Mouse (Mus musculus) liver, embryonic 14.5 days (tissue): Measurements from ENCODE around the gene Rpl37. TPM values are rescaled to one million over a fixed set of nuclear protein-coding genes. Genes with fewer than 3 reads are reported as not detected.
A peak's percentile ranks its signal among the peaks of the same experiment; 100 is the strongest.

ENCODE experiments used
- ATAC-seq: fragments of 200-750 bp; cut with Nextera tagmentation; 2 replicates; pipeline ENCODE4 v1.8.0; 2017; ENCODE audit warnings: moderate number of reproducible peaks, mild to moderate bottlenecking, moderate library complexity; ENCODE audit not compliant: insufficient read depth
- DNase-seq, 3 experiments: peaks; one replicate each; pipeline ENCODE4 v3.0.0-alpha.2; 2012 to 2013; ENCODE audit warnings: low read depth in 3 of 3, low spot score in 3 of 3
- H3K27ac ChIP-seq: fragments of 300-500 bp; sonication (generic); 2 replicates; pipeline ENCODE4 v1.5.1; 2014; ENCODE audit warnings: moderate library complexity, mild to moderate bottlenecking, control low read depth, inconsistent platforms
- H3K27me3 ChIP-seq: fragments of 300-500 bp; sonication (generic); 2 replicates; pipeline ENCODE4 v1.6.1; 2014; ENCODE audit warnings: mild to moderate bottlenecking, low read length, moderate library complexity; ENCODE audit not compliant: control insufficient read depth, insufficient read depth
- H3K36me3 ChIP-seq: fragments of 300-500 bp; sonication (generic); replicated peaks from 2 replicates; pipeline ENCODE4 v1.6.1; 2014; ENCODE audit warnings: low read depth; ENCODE audit not compliant: control insufficient read depth, insufficient read depth
- H3K4me1 ChIP-seq, 2 experiments: fragments of 200-500 bp in 1 of 2; fragments of 300-500 bp in 1 of 2; sonication (generic) in 1 of 2; replicated peaks; 2 replicates each; pipeline ENCODE4 v1.6.1; 2012 to 2014; ENCODE audit warnings: antibody characterized with exemption in 1 of 2, inconsistent platforms in 1 of 2, low read length in 1 of 2; ENCODE audit not compliant: control insufficient read depth in 2 of 2, insufficient read depth in 2 of 2
- H3K4me2 ChIP-seq: fragments of 300-500 bp; sonication (generic); 2 replicates; pipeline ENCODE4 v1.6.1; 2014; ENCODE audit warnings: low read depth, mild to moderate bottlenecking, control low read depth, moderate library complexity
- H3K4me3 ChIP-seq, 2 experiments: fragments of 200-500 bp in 1 of 2; fragments of 300-500 bp in 1 of 2; sonication (generic) in 1 of 2; 2 replicates each; pipeline ENCODE4 v1.5.1; 2012 to 2014; ENCODE audit warnings: low read depth in 2 of 2, low read length in 2 of 2, mild to moderate bottlenecking in 2 of 2, control low read depth in 1 of 2, inconsistent platforms in 1 of 2, moderate library complexity in 1 of 2; ENCODE audit not compliant: insufficient read depth in 1 of 2
- H3K9ac ChIP-seq: fragments of 300-500 bp; sonication (generic); replicated peaks from 2 replicates; pipeline ENCODE4 v1.6.1; 2014; ENCODE audit warnings: mild to moderate bottlenecking, control low read depth, moderate library complexity
- H3K9me3 ChIP-seq: fragments of 300-500 bp; sonication (generic); 2 replicates; pipeline ENCODE4 v1.6.1; 2016; ENCODE audit warnings: low read length, mixed read lengths; ENCODE audit not compliant: control insufficient read depth
- CTCF ChIP-seq: IDR thresholded peaks from 2 replicates; pipeline ENCODE4 v1.5.1; 2016; ENCODE audit warnings: antibody characterized with exemption, low read depth, control low read depth
- EP300 ChIP-seq: IDR thresholded peaks from 2 replicates; pipeline ENCODE4 v1.6.1; 2016; ENCODE audit warnings: antibody characterized with exemption, low read depth
- WGBS: fragments of 180-500 bp; shearing (Covaris S2); extraction: QIAGEN DNeasy Blood & Tissue Kit; methylation state at CpG from one replicate; pipeline ENCODE4 v1.1.7; 2014; ENCODE audit not compliant: insufficient replicate concordance; 5-methylcytosine and 5-hydroxymethylcytosine counted together
- polyA plus RNA-seq, 2 experiments: library from polyadenylated mRNA; depleted of rRNA in 1 of 2; stranded (reverse) in 1 of 2; unstranded in 1 of 2; fragments of >200 nt; fragmentation: Nextera tagmentation in 1 of 2; extraction: Ambion mirVana in 1 of 2; gene quantifications; 2 replicates each; pipeline versions ENCODE4 v1.2.1 to v1.2.3; 2012 to 2014

Gene Rpl37
- polyA plus RNA-seq, 2 experiments: 570 to 884 TPM

DNA sequence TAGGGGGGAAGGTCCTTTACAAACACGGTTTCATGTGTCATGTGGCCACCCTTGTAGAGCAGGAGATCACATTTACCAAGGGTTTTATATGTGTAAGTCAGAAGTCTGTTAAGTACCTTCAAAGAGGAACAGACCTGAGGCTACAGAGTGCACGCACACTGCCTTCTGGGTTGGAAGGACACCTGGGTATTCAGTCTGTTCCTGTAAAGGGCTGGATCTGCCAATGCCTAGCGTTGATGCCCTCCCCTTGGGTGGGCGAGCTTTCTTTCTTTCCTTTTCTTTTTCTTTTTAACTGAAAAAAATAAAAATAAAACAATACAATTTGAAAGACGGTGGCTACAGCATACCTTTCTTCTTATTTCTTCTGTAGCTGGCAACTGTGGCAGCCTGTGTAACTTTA, 38.6 kb downstream of the Rpl37 start:
- Histone ChIP-seq H3K36me3 (no peaks in the 10 kb centered on the region), H3K9ac (no peak overlapping the region), H3K27ac (no peak overlapping the region; the same call in 1 of the 2 replicates), H3K4me3 (no peak overlapping the region), H3K4me1 (peaks cover 9 to 24% of the 10 kb centered on the region in 2 experiments), H3K4me2 (peak overlapping the region; percentile 34), H3K27me3 (no peaks in the 10 kb centered on the region), H3K9me3 (no peaks in the 10 kb centered on the region)
- no peak for ATAC-seq
- no peak for DNase-seq
- 68% methylated on average over 5 of the region's 5 CpGs for WGBS
- TF ChIP-seq CTCF (no peak), EP300 (no peak)

DNA sequence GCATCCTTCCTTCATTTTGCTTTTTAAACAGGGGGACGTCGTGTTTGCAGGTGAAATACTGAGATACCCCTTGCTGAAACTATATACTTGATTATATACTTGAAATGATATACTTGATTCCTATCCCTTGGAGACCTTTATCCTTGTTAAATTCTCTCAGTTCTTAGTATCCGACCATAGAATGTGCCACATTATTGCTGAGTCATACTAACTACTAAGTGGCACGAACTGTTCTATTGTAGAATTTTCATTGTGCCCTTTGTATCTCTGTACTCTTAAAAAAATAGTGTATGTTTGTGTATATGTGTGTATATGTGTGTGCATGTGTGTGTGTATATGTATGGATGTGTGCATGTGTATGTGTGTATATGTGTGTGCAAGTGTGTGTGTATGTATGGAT, 39.9 kb downstream of the Rpl37 start:
- 45% methylated on average over 4 of the region's 4 CpGs for WGBS

DNA sequence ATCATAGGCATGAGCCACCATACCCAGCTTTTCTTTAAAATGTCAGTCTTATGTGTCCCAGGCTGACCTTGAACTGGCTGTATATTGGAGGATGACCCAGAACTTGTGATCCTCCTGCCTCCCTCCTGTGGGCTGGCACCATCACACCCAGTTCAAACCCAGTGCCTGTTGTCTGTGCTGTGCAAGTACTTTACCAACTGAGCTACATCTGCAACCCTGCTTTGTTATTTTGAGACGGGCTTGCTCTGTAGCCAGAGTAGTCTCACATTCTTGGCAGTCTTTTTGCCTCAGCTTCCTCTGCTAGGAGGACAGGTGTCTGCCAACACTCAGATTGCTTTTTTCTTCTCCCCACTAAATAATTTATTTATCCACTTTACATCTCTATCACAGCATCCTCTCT, 40.9 kb downstream of the Rpl37 start:
- ATAC-seq (no peak), DNase-seq (no peak)
- peaks cover 9 to 23% of the 10 kb centered on the region in 2 experiments for H3K4me1 ChIP-seq
- H3K27ac ChIP-seq: no peak overlapping the region
- no peak overlapping the region for H3K4me2 ChIP-seq
- H3K9me3 ChIP-seq: no peaks in the 10 kb centered on the region
- no peak overlapping the region for H3K4me3 ChIP-seq
- H3K9ac ChIP-seq: no peak overlapping the region
- peaks cover 6% of the 10 kb centered on the region for H3K36me3 ChIP-seq
- H3K27me3 ChIP-seq: no peaks in the 10 kb centered on the region
- 45% methylated on average over 1 of the region's 1 CpGs for WGBS
- TF ChIP-seq EP300 (no peak), CTCF (no peak)

More for the DNA sequence above, 39.9 kb downstream of the Rpl37 start:
- peaks cover 9 to 24% of the 10 kb centered on the region in 2 experiments for H3K4me1 ChIP-seq
- no peak overlapping the region for H3K9ac ChIP-seq
- TF ChIP-seq CTCF: no peak
- TF ChIP-seq EP300: no peak
- no peak overlapping the region for H3K27ac ChIP-seq
- H3K27me3 ChIP-seq: no peaks in the 10 kb centered on the region
- ATAC-seq (peak; percentile 16; the same call in 1 of the 2 replicates), DNase-seq (no peak)
- H3K4me3 ChIP-seq: no peak overlapping the region
- peaks cover 5% of the 10 kb centered on the region for H3K36me3 ChIP-seq
- H3K9me3 ChIP-seq: no peaks in the 10 kb centered on the region
- no peak overlapping the region for H3K4me2 ChIP-seq

DNA sequence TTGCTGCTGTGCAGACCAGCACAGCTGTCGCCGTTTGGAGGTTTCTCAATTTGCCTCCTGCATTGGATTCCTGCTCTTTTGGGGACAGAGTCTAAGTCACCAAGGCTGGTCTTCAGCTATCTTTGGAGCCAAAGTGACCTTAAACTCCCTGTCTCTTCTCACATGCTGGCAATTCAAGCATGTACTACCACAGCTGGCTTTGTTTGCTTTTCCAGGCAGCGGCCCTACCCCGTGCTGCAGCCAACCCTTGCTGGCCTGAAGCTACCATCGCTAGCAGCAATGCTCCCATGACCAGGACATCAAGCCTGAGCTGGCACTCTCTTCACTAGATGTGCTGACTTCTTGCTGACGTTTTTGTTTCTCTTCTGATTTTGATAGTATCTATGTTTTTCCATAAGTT, 42.4 kb downstream of the Rpl37 start:
- 72% methylated on average over 6 of the region's 6 CpGs for WGBS

DNA sequence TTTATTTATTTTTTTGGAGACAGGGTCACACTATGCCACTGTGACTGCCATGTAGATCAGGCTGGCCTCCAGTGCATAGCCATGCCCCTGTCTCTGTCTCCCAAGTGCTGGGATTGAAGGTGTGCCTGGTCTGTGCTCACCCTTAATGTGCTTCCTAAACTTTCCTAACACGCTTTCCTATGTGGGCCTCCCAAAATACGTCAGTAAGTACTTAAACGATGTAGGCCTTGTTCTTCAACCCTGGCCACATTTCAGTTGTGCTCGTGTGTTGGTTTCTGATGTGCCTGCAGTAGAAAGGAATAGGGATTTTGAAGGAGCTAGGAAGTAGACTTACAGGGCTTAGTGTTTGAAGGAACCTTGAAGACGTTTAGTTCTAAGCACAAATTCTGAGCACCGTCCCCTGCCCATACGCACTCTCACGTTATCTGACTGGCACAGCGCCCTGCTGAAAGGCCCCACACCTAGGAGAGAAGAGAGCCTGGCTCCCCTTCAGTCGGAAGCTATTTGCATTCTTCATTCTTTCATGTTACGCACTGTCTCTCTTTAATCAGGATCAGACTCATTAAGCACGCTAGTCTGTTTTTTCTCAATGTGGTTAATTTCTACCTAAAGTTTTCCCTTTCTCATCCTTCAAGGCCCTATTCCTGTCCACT, 48.8 kb downstream of the Rpl37 start:
- no peak overlapping the region for H3K9ac ChIP-seq
- H3K27ac ChIP-seq: no peak overlapping the region
- H3K9me3 ChIP-seq: no peaks in the 10 kb centered on the region
- ATAC-seq: no peak
- TF ChIP-seq CTCF (no peak), EP300 (no peak)
- no peak for DNase-seq
- H3K36me3 ChIP-seq: peaks cover 51% of the 10 kb centered on the region
- H3K4me2 ChIP-seq: no peak overlapping the region
- H3K4me1 ChIP-seq: no peaks in the 10 kb centered on the region
- H3K27me3 ChIP-seq: no peaks in the 10 kb centered on the region
- WGBS: 78% methylated on average over 12 of the region's 12 CpGs
- H3K4me3 ChIP-seq: no peak overlapping the region

More for the DNA sequence above, 42.4 kb downstream of the Rpl37 start:
- Histone ChIP-seq H3K27ac (no peak overlapping the region), H3K4me3 (no peak overlapping the region), H3K9ac (no peak overlapping the region), H3K36me3 (peaks cover 15% of the 10 kb centered on the region), H3K4me2 (no peak overlapping the region), H3K4me1 (peaks cover 9 to 23% of the 10 kb centered on the region in 2 experiments), H3K27me3 (no peaks in the 10 kb centered on the region), H3K9me3 (no peaks in the 10 kb centered on the region)
- no peak for ATAC-seq
- DNase-seq: no peak
- TF ChIP-seq CTCF (no peak), EP300 (no peak)

Other genes starting within 250 kb of the Rpl37 start
- not detected in 2 replicates for gene Mroh2b, start 217.9 kb upstream of the Rpl37 start, polyA plus RNA-seq (2012; rRNA removed)
- not detected in 2 replicates for gene Mroh2b, start 217.9 kb upstream of the Rpl37 start, polyA plus RNA-seq (2014; fragmentation: Nextera tagmentation; extraction: Ambion mirVana)
- gene C7, start 52.9 kb upstream of the Rpl37 start, polyA plus RNA-seq (2012; rRNA removed): 0.01 TPM in 1 of 2 replicates, not detected in the other
- 0.06 TPM in 1 of 2 replicates, not detected in the other for gene C7, start 52.9 kb upstream of the Rpl37 start, polyA plus RNA-seq (2014; fragmentation: Nextera tagmentation; extraction: Ambion mirVana)
- 0.57 and 0.63 TPM in 2 replicates for gene Card6, start 8.1 kb upstream of the Rpl37 start, polyA plus RNA-seq (2012; rRNA removed)
- gene Card6, start 8.1 kb upstream of the Rpl37 start, polyA plus RNA-seq (2014; fragmentation: Nextera tagmentation; extraction: Ambion mirVana): 0.74 and 1.00 TPM in 2 replicates
- 6.6 and 8.6 TPM in 2 replicates for gene Prkaa1, start 27.2 kb downstream of the Rpl37 start, polyA plus RNA-seq (2012; rRNA removed)
- gene Prkaa1, start 27.2 kb downstream of the Rpl37 start, polyA plus RNA-seq (2014; fragmentation: Nextera tagmentation; extraction: Ambion mirVana): 15.7 and 16.6 TPM in 2 replicates
- 3.1 and 6.6 TPM in 2 replicates for gene Ttc33, start 68.9 kb downstream of the Rpl37 start, polyA plus RNA-seq (2012; rRNA removed)
- 13.6 and 13.9 TPM in 2 replicates for gene Ttc33, start 68.9 kb downstream of the Rpl37 start, polyA plus RNA-seq (2014; fragmentation: Nextera tagmentation; extraction: Ambion mirVana)
- 1.3 TPM in 2 replicates for gene Ptger4, start 127.5 kb downstream of the Rpl37 start, polyA plus RNA-seq (2012; rRNA removed)
- gene Ptger4, start 127.5 kb downstream of the Rpl37 start, polyA plus RNA-seq (2014; fragmentation: Nextera tagmentation; extraction: Ambion mirVana): 1.5 and 1.9 TPM in 2 replicates